Mouse (Mus musculus) v-Abl transformed pro-B cells (cell line): Measurements from ENCODE around the gene Pdzd9.

Source experiments
- in situ Hi-C, 2 experiments: fragments of 400-800 bp; cut with MboI; formaldehyde crosslinking; loops; one replicate each; pipeline ENCODE4 v1.15.1; 2025; ENCODE audit not compliant: unreplicated experiment in 2 of 2

Pdzd9 gene

DNA sequence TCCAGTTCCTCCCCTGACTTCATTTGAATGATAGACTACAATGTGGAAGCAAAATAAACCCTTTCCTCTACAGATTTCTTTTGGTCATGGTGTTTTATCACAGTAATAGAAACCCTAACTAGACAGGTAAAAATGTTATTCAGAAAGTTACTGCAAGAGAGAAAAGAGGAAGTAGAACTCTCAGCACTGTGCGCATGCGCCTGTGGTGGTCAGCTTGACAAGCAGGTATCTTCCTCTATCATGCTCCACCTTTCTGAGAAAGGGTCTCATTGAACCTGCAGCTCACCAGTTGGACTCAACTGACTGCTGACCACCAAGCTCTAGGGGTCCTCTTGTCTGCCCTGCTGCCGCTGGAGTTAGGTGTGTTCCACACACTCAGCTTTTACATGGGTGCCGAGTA, 8.1 kb downstream of the Pdzd9 start:
- in situ Hi-C loops, result no loop called here

DNA sequence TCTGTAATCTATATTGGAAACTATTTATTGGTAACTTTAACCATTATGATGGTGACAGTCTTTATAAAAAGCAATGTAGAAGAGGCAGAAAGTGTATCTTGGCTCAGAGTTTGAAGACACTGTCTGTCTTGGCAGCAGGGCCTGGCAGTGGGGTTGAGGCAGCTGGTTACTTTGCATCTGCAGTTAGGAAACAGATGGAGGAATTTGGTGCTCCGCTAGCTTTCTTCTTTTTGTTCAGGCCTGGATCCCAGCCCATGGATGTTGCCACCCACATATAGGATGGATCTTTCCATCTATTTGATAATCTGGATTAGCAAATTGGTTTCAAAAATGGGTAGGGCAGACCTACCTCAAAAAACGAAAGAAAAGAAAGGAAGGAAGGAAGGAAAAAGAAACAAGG, 22.3 kb downstream of the Pdzd9 start:
- in situ Hi-C loops, result loop anchor here (25.0 kb wide), 1 partner anchor 1886 kb away; no protein-coding TSS in a partner anchor

DNA sequence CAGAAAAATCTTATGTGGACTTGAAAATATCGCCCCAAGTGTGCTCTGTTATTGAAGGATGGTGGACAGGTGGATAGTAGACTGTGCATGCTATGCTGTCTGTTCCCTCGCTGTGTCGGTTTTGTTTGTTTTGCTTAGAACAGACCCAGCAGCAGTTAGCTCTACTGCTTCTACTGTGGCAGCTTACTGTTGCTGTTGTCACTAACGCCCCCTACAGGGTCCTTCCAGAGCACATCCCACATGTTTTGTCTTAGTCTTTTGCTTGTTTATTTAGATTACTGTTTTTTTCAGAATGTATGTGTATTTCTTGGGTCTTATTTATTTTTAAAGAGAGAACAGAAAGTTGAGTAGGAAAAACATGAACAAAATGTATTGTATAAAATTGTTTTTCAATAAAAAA, 26.9 kb downstream of the Pdzd9 start:
- in situ Hi-C loops, result loop anchor here (25.0 kb wide), 1 partner anchor 1881 kb away; no protein-coding TSS in a partner anchor

GRCm38 (mm10) chr7:120635821-120636220, 34.3 kb downstream of the Pdzd9 start:
- in situ Hi-C loops, result loop anchor here (10.0 to 25.0 kb wide), 5 partner anchors 189 to 1874 kb away; no protein-coding TSS in a partner anchor

DNA sequence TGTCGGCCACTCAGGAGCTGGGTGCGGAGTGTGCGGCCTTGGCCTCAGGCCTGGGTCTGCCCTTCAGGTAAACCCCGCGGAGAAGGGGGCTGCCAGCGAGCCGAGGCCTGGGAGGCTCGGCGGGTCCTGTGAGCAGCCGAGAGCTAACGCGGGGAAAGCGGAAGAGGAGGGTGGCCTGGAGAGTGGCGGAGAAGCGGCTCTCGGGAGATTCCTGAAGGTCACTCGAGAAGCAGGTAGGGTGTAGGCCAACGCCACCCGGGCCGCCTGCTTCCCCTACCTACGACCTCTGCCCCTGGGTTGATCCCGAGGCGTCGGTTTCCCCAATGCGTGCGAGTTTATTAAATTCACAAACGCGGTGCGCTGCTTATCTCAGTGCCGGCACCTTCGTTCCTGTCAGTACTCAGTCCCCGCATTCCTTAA, 34.8 kb downstream of the Pdzd9 start:
- in situ Hi-C loops, result loop anchor here (10.0 to 25.0 kb wide), 5 partner anchors 189 to 1873 kb away; no protein-coding TSS in a partner anchor

DNA sequence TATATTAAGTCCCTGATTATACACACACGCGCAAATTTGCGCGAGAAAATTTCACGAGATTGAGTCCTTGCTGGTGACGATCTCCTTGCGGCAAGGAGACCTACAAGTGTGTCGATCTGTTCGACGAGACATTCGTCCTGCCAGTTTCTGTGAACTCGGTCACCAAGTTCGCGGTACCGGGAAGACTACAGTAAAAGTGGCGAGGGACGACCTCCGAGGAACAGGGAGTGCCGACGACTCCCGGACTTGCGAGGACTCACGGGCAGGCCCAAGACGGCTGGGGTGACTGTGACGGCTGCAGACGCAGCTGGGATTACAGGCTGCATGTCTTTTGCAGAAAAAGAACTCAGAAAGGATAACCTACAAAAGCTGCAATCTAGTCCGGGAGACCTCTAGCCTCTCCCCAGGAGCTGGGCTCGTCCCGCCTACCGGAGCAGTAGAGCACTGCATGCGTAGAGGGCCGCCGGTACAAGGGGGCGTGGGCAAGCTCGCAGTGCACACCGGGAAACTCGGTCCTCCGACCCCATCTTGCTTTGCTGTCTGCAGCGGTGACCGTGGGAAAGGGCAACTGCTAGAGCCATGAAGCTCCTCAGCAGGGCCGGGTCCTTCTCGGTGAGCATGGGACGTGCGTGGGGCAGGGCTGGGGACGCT, 35.3 kb downstream of the Pdzd9 start, which contains the start of gene Uqcrc2:
Gene Uqcrc2, plus strand, starts transcription at position 466 of the 651 bp plus-strand sequence.
- in situ Hi-C loops, result loop anchor here (5.0 to 25.0 kb wide), 6 partner anchors 190 to 1873 kb away; no protein-coding TSS in a partner anchor

- in situ Hi-C loops, result loop anchor here (5.0 to 25.0 kb wide), 6 partner anchors 190 to 1872 kb away; no protein-coding TSS in a partner anchor
Observed at GRCm38 (mm10) chr7:120634301-120634700, 35.8 kb downstream of the Pdzd9 start.

DNA sequence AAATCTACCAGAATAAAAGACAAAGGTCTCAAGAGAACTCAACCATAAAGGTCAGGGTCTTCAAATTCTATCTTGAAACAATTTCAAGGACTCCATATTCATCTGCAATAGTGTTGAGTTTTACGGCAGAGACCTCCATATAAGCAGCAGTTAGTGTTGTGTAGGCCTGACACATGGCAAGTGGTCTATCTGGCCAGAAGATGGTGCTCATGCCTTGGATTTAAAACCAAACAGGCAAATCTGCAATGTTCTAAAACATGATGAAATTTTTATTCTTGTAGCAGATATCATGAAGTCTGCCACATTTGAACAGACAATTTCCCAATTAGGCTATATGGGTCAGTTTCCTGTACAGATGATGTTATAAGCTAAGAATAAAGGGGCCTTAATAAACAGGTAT, 37.6 kb downstream of the Pdzd9 start:
- in situ Hi-C loops, result loop anchor here (5.0 to 25.0 kb wide), 6 partner anchors 192 to 1870 kb away; no protein-coding TSS in a partner anchor

DNA sequence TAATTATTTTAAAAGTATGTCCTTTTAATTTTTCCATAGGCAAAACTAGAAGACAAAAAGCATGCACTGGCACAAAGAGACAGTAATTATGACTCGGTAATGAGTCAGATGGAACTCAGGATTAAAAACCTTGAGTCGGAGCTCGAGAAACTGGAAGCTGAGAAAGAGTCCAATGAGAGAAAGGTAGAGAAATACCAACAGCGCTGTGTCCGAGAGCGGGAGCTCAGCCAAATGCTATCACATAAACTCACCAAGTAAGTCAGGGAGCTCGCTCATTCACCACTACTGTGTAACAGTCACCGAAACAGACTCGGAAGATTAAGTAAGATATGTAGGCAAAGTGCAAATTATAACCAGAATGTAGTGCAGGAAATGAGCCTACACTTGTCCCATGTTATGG, 49.3 kb downstream of the Pdzd9 start:
- in situ Hi-C loops, result no loop called here

- in situ Hi-C loops, result no loop called here
Observed at GRCm38 (mm10) chr7:120620075-120620771, 49.9 kb downstream of the Pdzd9 start.
